Mouse (Mus musculus): ENCODE measurements around the gene Lnp1.
"Not testable (repeated sequence)": the region's sequence is repeated elsewhere in the genome, so short reads cannot be mapped to it uniquely, and the experiment has no call there.

Gene Lnp1

GRCm38 (mm10) chr16:56928023-56928422, at the start of gene Lnp1:
Gene Lnp1, minus strand, starts transcription at chr16:56928061.
- peak; percentile 33 for DNase-seq (ENCODE audit: low read depth, low spot score)

- DNase-seq (ENCODE audit: low read depth, low spot score), result no peak
These were observed 46.8 kb upstream of the Lnp1 start for GRCm38 (mm10) chr16:56974646-56975045.

- DNase-seq (ENCODE audit: low read depth, low spot score), result not testable (repeated sequence)
These were observed 30.4 kb upstream of the Lnp1 start for GRCm38 (mm10) chr16:56958311-56958710.

GRCm38 (mm10) chr16:56949085-56949484, 21.2 kb upstream of the Lnp1 start:
- no peak for DNase-seq (ENCODE audit: low read depth, low spot score)

- no peak for DNase-seq (ENCODE audit: low read depth, low spot score)
These were observed 14.5 kb upstream of the Lnp1 start for GRCm38 (mm10) chr16:56942341-56942740.

GRCm38 (mm10) chr16:56920102-56920657, 7.7 kb downstream of the Lnp1 start:
- peak; percentile 43 for DNase-seq (ENCODE audit: low read depth, low spot score)

- no peak for DNase-seq (ENCODE audit: low read depth, low spot score)
These were observed 10.6 kb downstream of the Lnp1 start for GRCm38 (mm10) chr16:56917230-56917629.

GRCm38 (mm10) chr16:56908986-56909385, 18.9 kb downstream of the Lnp1 start:
- no peak for DNase-seq (ENCODE audit: low read depth, low spot score)

- not testable (repeated sequence) for DNase-seq (ENCODE audit: low read depth, low spot score)
These were observed 25.7 kb downstream of the Lnp1 start for GRCm38 (mm10) chr16:56902206-56902605.

GRCm38 (mm10) chr16:56891583-56891982, 36.3 kb downstream of the Lnp1 start:
- no peak for DNase-seq (ENCODE audit: low read depth, low spot score)

- DNase-seq (ENCODE audit: low read depth, low spot score), result no peak
These were observed 41.2 kb downstream of the Lnp1 start for GRCm38 (mm10) chr16:56886616-56887116.

- DNase-seq (ENCODE audit: low read depth, low spot score), result peak; percentile 36
These were observed 41.8 kb downstream of the Lnp1 start, which contains the start of gene Tmem45a for GRCm38 (mm10) chr16:56885824-56886615. Gene Tmem45a, minus strand, starts transcription at chr16:56886166.

GRCm38 (mm10) chr16:56884811-56885210, 43.0 kb downstream of the Lnp1 start:
- DNase-seq (ENCODE audit: low read depth, low spot score), result no peak

GRCm38 (mm10) chr16:56873410-56873809, 54.5 kb downstream of the Lnp1 start:
- no peak for DNase-seq (ENCODE audit: low read depth, low spot score)

GRCm38 (mm10) chr16:56870458-56870857, 57.4 kb downstream of the Lnp1 start:
- DNase-seq (ENCODE audit: low read depth, low spot score), result no peak

- DNase-seq (ENCODE audit: low read depth, low spot score), result no peak
These were observed 59.5 kb downstream of the Lnp1 start for GRCm38 (mm10) chr16:56868361-56868760.

- no peak for DNase-seq (ENCODE audit: low read depth, low spot score)
These were observed 60.3 kb downstream of the Lnp1 start for GRCm38 (mm10) chr16:56867591-56867990.

All from retina, postnatal 7 days (tissue).